Comparison of ENCODE assay signal across 9 mouse cellular contexts in the genomic region with DNA sequence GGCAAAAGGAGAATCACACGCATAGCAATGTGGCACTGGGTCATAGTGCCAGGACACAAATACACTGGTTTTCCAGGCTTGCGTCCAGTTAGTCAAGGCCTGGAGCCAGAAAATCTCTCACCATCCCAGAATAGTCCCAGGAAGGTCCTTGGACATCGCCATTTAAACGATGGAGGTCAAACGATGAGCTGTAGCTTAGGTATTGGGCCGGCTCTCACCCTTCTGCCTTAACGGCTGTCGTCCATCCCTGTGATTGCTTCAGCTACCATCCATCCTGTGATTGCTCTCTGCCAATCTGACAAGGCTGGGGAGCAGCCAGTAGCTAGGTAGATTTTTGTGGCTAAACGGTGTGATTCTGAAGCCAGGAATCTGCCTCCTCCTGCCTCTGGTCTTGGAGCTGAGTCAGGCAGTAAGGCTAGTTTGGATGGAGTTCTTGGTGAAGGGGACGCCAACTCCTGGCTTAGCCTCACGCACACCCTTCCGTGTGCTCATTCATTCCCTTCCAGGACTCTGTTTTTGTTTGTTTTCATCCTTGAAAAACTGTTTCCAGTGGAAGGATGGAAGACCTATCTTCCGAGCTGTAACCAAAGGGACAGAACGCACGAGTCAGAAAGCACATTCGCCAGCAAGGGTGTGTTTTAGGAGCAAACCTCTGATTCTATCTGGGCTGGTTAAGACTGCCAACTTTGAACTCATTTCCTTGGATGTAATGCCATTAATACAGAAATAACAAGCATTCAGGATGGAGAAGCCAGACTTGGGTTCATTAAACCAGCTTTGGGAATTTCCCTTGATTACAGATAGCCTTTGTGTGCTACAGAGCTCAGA.
DNase-seq lines count a peak whose midpoint lies in the region; ATAC-seq and TF ChIP-seq lines count a peak whose summit lies in the region.
"Had no signal": no experiment of that assay in that cellular context is flagged by ENCODE, and none has a peak within 500 bp of the region (broad histone marks: within the 10 kb centered on the region; RNA-seq: fewer than 3 reads in every experiment).

No protein-coding gene starts in this region.

- H3K9ac ChIP-seq in limb, embryonic 13.5 days = no peak overlapping the region

- TF ChIP-seq POLR2A in brain, embryonic 14.5 days (IDR thresholded peaks at IDR 0.05; ENCODE audit: borderline replicate concordance, extremely low read depth, insufficient read depth, insufficient read length, poor library complexity, severe bottlenecking) = no peak

- H3K36me3 ChIP-seq in limb, embryonic 13.5 days = peaks cover 30% of the 10 kb centered on the region

- H3K27me3 ChIP-seq in limb, embryonic 13.5 days = no peaks in the 10 kb centered on the region

- peaks cover 11% of the 10 kb centered on the region for H3K4me1 ChIP-seq in limb, embryonic 13.5 days

- peak overlapping the region; percentile 77 for H3K27ac ChIP-seq in limb, embryonic 13.5 days

- peak; percentile 40 for DNase-seq in left cerebral cortex, postnatal 4 days
- no peak for DNase-seq in left cerebral cortex, adult 8-10 months (ENCODE audit: low spot score in 2 of 2)
- DNase-seq in brain, embryonic 14.5 days (ENCODE audit: low read depth) = peak; percentile 68
- peak; percentile 71 to 79 for DNase-seq in cerebellum, postnatal 36 days
- no peak for DNase-seq in MN1 (ENCODE audit: low spot score)
- DNase-seq in embryo, embryonic 10.5 days (ENCODE audit: low spot score) = no peak
- DNase-seq: kidney, postnatal 36 days had no signal

- H3K4me3 ChIP-seq in limb, embryonic 13.5 days = no peak overlapping the region
- H3K4me3 ChIP-seq: myocyte had no signal

- 81% methylated on average over 16 of the region's 16 CpGs for WGBS in limb, embryonic 13.5 days

- intact Hi-C loops in left cerebral cortex, postnatal 4 days (cut with DNase I) = no loop called here

- no peak overlapping the region for H3K4me2 ChIP-seq in limb, embryonic 13.5 days (replicated peaks)

- ATAC-seq in limb, embryonic 13.5 days (ENCODE audit: low FRiP score, low read depth) = no peak

- H3K9me3 ChIP-seq in limb, embryonic 13.5 days = peaks cover 4% of the 10 kb centered on the region

- no peak for TF ChIP-seq CTCF in brain, embryonic 14.5 days (IDR thresholded peaks at IDR 0.05; ENCODE audit: borderline replicate concordance, extremely low read depth, insufficient read depth, insufficient read length)

Comparison
In these comparisons a context has a peak if more than half of its experiments do, and no peak if none do; other contexts are left out.
1. DNase-seq: peak in left cerebral cortex, postnatal 4 days (single experiment), brain, embryonic 14.5 days (single experiment) and cerebellum, postnatal 36 days (2 of 2); none in left cerebral cortex, adult 8-10 months (0 of 2), MN1 (single experiment) and embryo, embryonic 10.5 days (single experiment).